Mouse (Mus musculus): ENCODE data around the gene Ccnh. TPM values are rescaled to one million over a fixed set of nuclear protein-coding genes. Genes with fewer than 3 reads are reported as not detected.

The Ccnh gene
- polyA plus RNA-seq, 1 experiment: 31.5 TPM

GRCm38 (mm10) chr13:85208656-85209055 lies 19.4 kb downstream of the Ccnh start:
- H3K36me3 ChIP-seq (ENCODE audit: control insufficient read depth, insufficient read depth): peaks cover 42% of the 10 kb centered on the region
- H3K27me3 ChIP-seq (ENCODE audit: control insufficient read depth, insufficient read depth, insufficient read length): no peaks in the 10 kb centered on the region
- H3K4me3 ChIP-seq: no peak overlapping the region
- TF ChIP-seq USF1 (IDR thresholded peaks at IDR 0.05; ENCODE audit: low read depth) (no peak), POLR2AphosphoS2 (IDR thresholded peaks at IDR 0.05; ENCODE audit: insufficient read length, low read depth) (no peak), TCF3 (IDR thresholded peaks at IDR 0.05; ENCODE audit: insufficient read length, low read depth) (no peak), MYOG (IDR thresholded peaks at IDR 0.05; ENCODE audit: control insufficient read depth in 1 of 3, insufficient read depth in 1 of 3, insufficient read length in 2 of 3, low read depth in 2 of 3) (no peak), TCF12 (IDR thresholded peaks at IDR 0.05; ENCODE audit: insufficient read depth, poor library complexity, severe bottlenecking) (no peak), REST (IDR thresholded peaks at IDR 0.05; ENCODE audit: insufficient read depth, insufficient read length) (no peak), POLR2A (IDR thresholded peaks at IDR 0.05; ENCODE audit: insufficient read length, low read depth) (no peak), MAX (IDR thresholded peaks at IDR 0.05; ENCODE audit: low read depth) (no peak), E2F4 (IDR thresholded peaks at IDR 0.05; ENCODE audit: insufficient read depth) (no peak), SRF (IDR thresholded peaks at IDR 0.05; ENCODE audit: control insufficient read depth, insufficient read length, low read depth) (no peak), CEBPB (IDR thresholded peaks at IDR 0.05; ENCODE audit: insufficient read depth, poor library complexity, severe bottlenecking) (no peak), MYOD1 (IDR thresholded peaks at IDR 0.05; ENCODE audit: control insufficient read depth in 1 of 3, insufficient read length in 2 of 3, low read depth in 2 of 3) (no peak)
- H3K79me2 ChIP-seq (ENCODE audit: control insufficient read depth, insufficient read depth): no peaks in the 10 kb centered on the region
- H3K4me2 ChIP-seq (ENCODE audit: low read depth): no peak overlapping the region
- no peak overlapping the region for H3ac ChIP-seq (ENCODE audit: control insufficient read depth, insufficient read length)

GRCm38 (mm10) chr13:85210353-85210752 lies 21.1 kb downstream of the Ccnh start:
- peaks cover 53% of the 10 kb centered on the region for H3K36me3 ChIP-seq (ENCODE audit: control insufficient read depth, insufficient read depth)
- TF ChIP-seq REST (IDR thresholded peaks at IDR 0.05; ENCODE audit: insufficient read depth, insufficient read length) (no peak), MAX (IDR thresholded peaks at IDR 0.05; ENCODE audit: low read depth) (no peak), TCF12 (IDR thresholded peaks at IDR 0.05; ENCODE audit: insufficient read depth, poor library complexity, severe bottlenecking) (no peak), USF1 (IDR thresholded peaks at IDR 0.05; ENCODE audit: low read depth) (no peak), E2F4 (IDR thresholded peaks at IDR 0.05; ENCODE audit: insufficient read depth) (no peak), POLR2A (IDR thresholded peaks at IDR 0.05; ENCODE audit: insufficient read length, low read depth) (no peak), MYOD1 (IDR thresholded peaks at IDR 0.05; ENCODE audit: control insufficient read depth in 1 of 3, insufficient read length in 2 of 3, low read depth in 2 of 3) (no peak), POLR2AphosphoS2 (IDR thresholded peaks at IDR 0.05; ENCODE audit: insufficient read length, low read depth) (no peak), MYOG (IDR thresholded peaks at IDR 0.05; ENCODE audit: control insufficient read depth in 1 of 3, insufficient read depth in 1 of 3, insufficient read length in 2 of 3, low read depth in 2 of 3) (no peak), CEBPB (IDR thresholded peaks at IDR 0.05; ENCODE audit: insufficient read depth, poor library complexity, severe bottlenecking) (no peak), TCF3 (IDR thresholded peaks at IDR 0.05; ENCODE audit: insufficient read length, low read depth) (no peak)

GRCm38 (mm10) chr13:85218656-85219055 lies 29.4 kb downstream of the Ccnh start:
- H3K4me2 ChIP-seq (ENCODE audit: low read depth): no peak overlapping the region
- TF ChIP-seq USF1 (IDR thresholded peaks at IDR 0.05; ENCODE audit: low read depth) (no peak), E2F4 (IDR thresholded peaks at IDR 0.05; ENCODE audit: insufficient read depth) (no peak), CEBPB (IDR thresholded peaks at IDR 0.05; ENCODE audit: insufficient read depth, poor library complexity, severe bottlenecking) (no peak), MYOD1 (IDR thresholded peaks at IDR 0.05; ENCODE audit: control insufficient read depth in 1 of 3, insufficient read length in 2 of 3, low read depth in 2 of 3) (no peak), TCF3 (IDR thresholded peaks at IDR 0.05; ENCODE audit: insufficient read length, low read depth) (no peak), MAX (IDR thresholded peaks at IDR 0.05; ENCODE audit: low read depth) (no peak), POLR2AphosphoS2 (IDR thresholded peaks at IDR 0.05; ENCODE audit: insufficient read length, low read depth) (no peak), TCF12 (IDR thresholded peaks at IDR 0.05; ENCODE audit: insufficient read depth, poor library complexity, severe bottlenecking) (no peak), SRF (IDR thresholded peaks at IDR 0.05; ENCODE audit: control insufficient read depth, insufficient read length, low read depth) (no peak), MYOG (IDR thresholded peaks at IDR 0.05; ENCODE audit: control insufficient read depth in 1 of 3, insufficient read depth in 1 of 3, insufficient read length in 2 of 3, low read depth in 2 of 3) (no peak), REST (IDR thresholded peaks at IDR 0.05; ENCODE audit: insufficient read depth, insufficient read length) (no peak), POLR2A (IDR thresholded peaks at IDR 0.05; ENCODE audit: insufficient read length, low read depth) (no peak)
- no peak overlapping the region for H3K4me3 ChIP-seq
- no peak overlapping the region for H3ac ChIP-seq (ENCODE audit: control insufficient read depth, insufficient read length)
- H3K27me3 ChIP-seq (ENCODE audit: control insufficient read depth, insufficient read depth, insufficient read length): no peaks in the 10 kb centered on the region
- H3K79me2 ChIP-seq (ENCODE audit: control insufficient read depth, insufficient read depth): no peaks in the 10 kb centered on the region
- H3K36me3 ChIP-seq (ENCODE audit: control insufficient read depth, insufficient read depth): peaks cover 65% of the 10 kb centered on the region

More at GRCm38 (mm10) chr13:85210353-85210752, 21.1 kb downstream of the Ccnh start:
- H3K4me2 ChIP-seq (ENCODE audit: low read depth): no peak overlapping the region
- H3K27me3 ChIP-seq (ENCODE audit: control insufficient read depth, insufficient read depth, insufficient read length): no peaks in the 10 kb centered on the region
- H3K79me2 ChIP-seq (ENCODE audit: control insufficient read depth, insufficient read depth): no peaks in the 10 kb centered on the region
- no peak overlapping the region for H3ac ChIP-seq (ENCODE audit: control insufficient read depth, insufficient read length)
- no peak overlapping the region for H3K4me3 ChIP-seq

GRCm38 (mm10) chr13:85238760-85239159 lies 49.6 kb downstream of the Ccnh start:
- Histone ChIP-seq H3K4me2 (ENCODE audit: low read depth) (no peak overlapping the region), H3K79me2 (ENCODE audit: control insufficient read depth, insufficient read depth) (peaks cover 11% of the 10 kb centered on the region), H3K4me3 (no peak overlapping the region), H3K27me3 (ENCODE audit: control insufficient read depth, insufficient read depth, insufficient read length) (no peaks in the 10 kb centered on the region), H3ac (ENCODE audit: control insufficient read depth, insufficient read length) (no peak overlapping the region), H3K36me3 (ENCODE audit: control insufficient read depth, insufficient read depth) (peaks cover 34% of the 10 kb centered on the region)
- TF ChIP-seq CEBPB (IDR thresholded peaks at IDR 0.05; ENCODE audit: insufficient read depth, poor library complexity, severe bottlenecking) (no peak), REST (IDR thresholded peaks at IDR 0.05; ENCODE audit: insufficient read depth, insufficient read length) (no peak), USF1 (IDR thresholded peaks at IDR 0.05; ENCODE audit: low read depth) (no peak), TCF12 (IDR thresholded peaks at IDR 0.05; ENCODE audit: insufficient read depth, poor library complexity, severe bottlenecking) (no peak), SRF (IDR thresholded peaks at IDR 0.05; ENCODE audit: control insufficient read depth, insufficient read length, low read depth) (no peak), TCF3 (IDR thresholded peaks at IDR 0.05; ENCODE audit: insufficient read length, low read depth) (no peak), POLR2A (IDR thresholded peaks at IDR 0.05; ENCODE audit: insufficient read length, low read depth) (no peak), E2F4 (IDR thresholded peaks at IDR 0.05; ENCODE audit: insufficient read depth) (no peak), MYOG (IDR thresholded peaks at IDR 0.05; ENCODE audit: control insufficient read depth in 1 of 3, insufficient read depth in 1 of 3, insufficient read length in 2 of 3, low read depth in 2 of 3) (no peak), MAX (IDR thresholded peaks at IDR 0.05; ENCODE audit: low read depth) (no peak), MYOD1 (IDR thresholded peaks at IDR 0.05; ENCODE audit: control insufficient read depth in 1 of 3, insufficient read length in 2 of 3, low read depth in 2 of 3) (no peak), POLR2AphosphoS2 (IDR thresholded peaks at IDR 0.05; ENCODE audit: insufficient read length, low read depth) (no peak)

Other genes with a start within 250 kb of the Ccnh start
- 11.3 TPM for gene Rasa1, start 99.7 kb downstream of the Ccnh start, polyA plus RNA-seq (2012; fragmentation: generic; extraction: Trizol)

All from myocyte (in vitro differentiated cells).